Mouse (Mus musculus) liver, embryonic 14.5 days (tissue): ENCODE results near the gene Hormad1.

Experiments used
- CTCF ChIP-seq: IDR thresholded peaks from 2 replicates; pipeline ENCODE4 v1.5.1; 2016; ENCODE audit warnings: antibody characterized with exemption, low read depth, control low read depth
- EP300 ChIP-seq: IDR thresholded peaks from 2 replicates; pipeline ENCODE4 v1.6.1; 2016; ENCODE audit warnings: antibody characterized with exemption, low read depth

- no peak for TF ChIP-seq CTCF
- TF ChIP-seq EP300: no peak
These were observed 47.8 kb upstream of the Hormad1 start for GRCm38 (mm10) chr3:95511611-95512180.
